Mouse (Mus musculus) ES-Bruce4 (cell line): ENCODE results near the gene Ube2d3. TPM values are rescaled to one million over a fixed set of nuclear protein-coding genes. Genes with fewer than 3 reads are reported as not detected.
A peak's percentile ranks its signal among the peaks of the same experiment; 100 is the strongest.

Source experiments
- H3K27ac ChIP-seq: 2 replicates; pipeline ENCODE4 v1.5.1; 2012; ENCODE audit warnings: low read length, inconsistent platforms; ENCODE audit not compliant: insufficient read depth
- H3K27me3 ChIP-seq: 2 replicates; pipeline ENCODE4 v1.6.1; 2012; ENCODE audit warnings: mild to moderate bottlenecking, low read length, inconsistent platforms; ENCODE audit not compliant: control insufficient read depth, poor library complexity, insufficient read depth, severe bottlenecking
- H3K36me3 ChIP-seq: 2 replicates; pipeline ENCODE4 v1.6.1; 2012; ENCODE audit warnings: inconsistent platforms, mild to moderate bottlenecking, low read length, moderate library complexity; ENCODE audit not compliant: control insufficient read depth, poor library complexity, insufficient read depth, severe bottlenecking
- H3K4me1 ChIP-seq: one replicate; pipeline ENCODE4 v1.8.1; 2011; ENCODE audit warnings: low read length; ENCODE audit not compliant: control insufficient read depth, insufficient read depth
- H3K4me3 ChIP-seq: 2 replicates; pipeline ENCODE4 v1.5.1; 2011; ENCODE audit warnings: low read depth, mild to moderate bottlenecking, low read length
- H3K9ac ChIP-seq: 2 replicates; pipeline ENCODE4 v1.6.1; 2012; ENCODE audit warnings: low read depth, mild to moderate bottlenecking, inconsistent platforms; ENCODE audit not compliant: poor library complexity, severe bottlenecking
- H3K9me3 ChIP-seq: replicated peaks from 2 replicates; pipeline ENCODE4 v1.6.1; 2012; ENCODE audit warnings: mild to moderate bottlenecking, low read length, inconsistent platforms; ENCODE audit not compliant: control insufficient read depth, poor library complexity, insufficient read depth, severe bottlenecking
- CTCF ChIP-seq: IDR thresholded peaks from one replicate; pipeline ENCODE4 v1.8.1; 2011; ENCODE audit warnings: low read depth, low read length
- EP300 ChIP-seq: IDR thresholded peaks from 2 replicates; pipeline ENCODE4 v1.6.1; 2011; ENCODE audit warnings: low read depth, low read length; ENCODE audit not compliant: insufficient read depth
- POLR2A ChIP-seq: IDR thresholded peaks from one replicate; pipeline ENCODE4 v1.8.1; 2011; ENCODE audit warnings: low read length; ENCODE audit not compliant: insufficient read depth
- polyA plus RNA-seq: library from polyadenylated mRNA; stranded (reverse); fragments of >200 nt; gene quantifications from 2 replicates; pipeline ENCODE4 v1.2.4, GENCODE M21; 2011; ENCODE audit warnings: low read depth; ENCODE audit not compliant: missing spikeins, insufficient read depth, insufficient read length

Ube2d3 gene
- polyA plus RNA-seq, 1 experiment = 516 TPM

DNA sequence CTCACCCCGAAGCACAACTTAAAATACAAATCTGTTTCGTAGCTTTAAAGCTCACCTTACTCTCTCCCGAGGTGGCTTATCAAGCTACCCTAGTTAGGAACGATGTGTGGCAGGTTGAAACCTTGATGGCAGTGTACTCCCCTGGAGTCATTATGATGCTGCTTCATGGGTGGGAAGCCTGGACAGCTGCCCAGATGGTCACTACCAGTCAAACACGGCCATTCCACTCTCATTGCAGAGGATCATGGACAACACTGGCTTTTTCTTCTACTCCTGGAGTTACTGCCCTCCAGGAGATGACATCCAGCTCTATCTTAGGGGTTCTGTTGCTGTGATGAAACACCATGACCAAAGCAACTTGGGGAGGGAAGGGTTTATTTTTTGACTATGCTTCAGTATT lies 65.2 kb downstream of the Ube2d3 start:
- no peaks in the 10 kb centered on the region for H3K4me1 ChIP-seq
- H3K9me3 ChIP-seq = no peaks in the 10 kb centered on the region
- no peaks in the 10 kb centered on the region for H3K36me3 ChIP-seq
- H3K27me3 ChIP-seq = no peaks in the 10 kb centered on the region
- H3K4me3 ChIP-seq = no peak overlapping the region
- H3K27ac ChIP-seq = no peak overlapping the region
- H3K9ac ChIP-seq = no peak overlapping the region
- no peak for TF ChIP-seq CTCF
- TF ChIP-seq POLR2A = no peak
- TF ChIP-seq EP300 = no peak

- no peak for TF ChIP-seq POLR2A
- TF ChIP-seq CTCF = peak; percentile 93
- peak overlapping the region; percentile 63 for H3K9ac ChIP-seq
- H3K27me3 ChIP-seq = no peaks in the 10 kb centered on the region
- H3K9me3 ChIP-seq = no peaks in the 10 kb centered on the region
- peak overlapping the region; percentile 49 for H3K4me3 ChIP-seq
- H3K27ac ChIP-seq = peak overlapping the region; percentile 94
- no peaks in the 10 kb centered on the region for H3K4me1 ChIP-seq
- H3K36me3 ChIP-seq = no peaks in the 10 kb centered on the region
Observed at GRCm38 (mm10) chr3:135505369-135505909, 67.5 kb downstream of the Ube2d3 start.

DNA sequence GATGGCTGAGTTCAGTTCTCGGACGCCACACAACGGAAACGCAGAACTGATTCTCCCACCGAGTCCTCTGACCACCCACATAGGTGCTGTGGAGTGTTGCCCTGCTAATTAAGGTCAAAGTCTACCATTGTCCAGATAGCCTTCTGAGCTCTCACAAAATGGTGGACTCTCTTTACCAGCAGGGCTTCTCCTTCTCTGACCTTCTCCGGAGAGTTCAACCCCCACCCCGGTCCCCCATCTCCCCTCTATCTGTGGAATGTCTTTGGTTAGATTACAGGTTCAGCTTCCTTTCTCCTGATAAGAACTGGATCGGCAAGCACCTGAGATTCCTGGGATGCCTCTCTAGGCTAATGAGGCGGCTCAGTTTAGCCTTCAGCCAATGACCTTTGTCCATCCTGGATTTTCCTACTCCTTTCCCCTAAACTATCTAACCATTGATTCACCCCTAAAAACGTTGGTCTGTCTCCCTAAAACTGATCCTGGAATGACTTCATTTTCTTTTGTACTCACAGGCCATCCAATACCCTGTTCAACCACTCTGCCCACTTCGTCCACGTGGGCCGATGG lies 68.0 kb downstream of the Ube2d3 start:
- Histone ChIP-seq H3K27me3 (no peaks in the 10 kb centered on the region), H3K36me3 (0 out of 2 replicates have a peak, but pooled peaks cover 2% of the 10 kb centered on the region), H3K4me1 (no peaks in the 10 kb centered on the region), H3K27ac (peak overlapping the region; percentile 94), H3K9me3 (no peaks in the 10 kb centered on the region), H3K4me3 (peak overlapping the region; percentile 49), H3K9ac (peak overlapping the region; percentile 63)
- TF ChIP-seq EP300 = no peak; the same call in 1 of the 2 replicates
- TF ChIP-seq CTCF = no peak
- TF ChIP-seq POLR2A = no peak

DNA sequence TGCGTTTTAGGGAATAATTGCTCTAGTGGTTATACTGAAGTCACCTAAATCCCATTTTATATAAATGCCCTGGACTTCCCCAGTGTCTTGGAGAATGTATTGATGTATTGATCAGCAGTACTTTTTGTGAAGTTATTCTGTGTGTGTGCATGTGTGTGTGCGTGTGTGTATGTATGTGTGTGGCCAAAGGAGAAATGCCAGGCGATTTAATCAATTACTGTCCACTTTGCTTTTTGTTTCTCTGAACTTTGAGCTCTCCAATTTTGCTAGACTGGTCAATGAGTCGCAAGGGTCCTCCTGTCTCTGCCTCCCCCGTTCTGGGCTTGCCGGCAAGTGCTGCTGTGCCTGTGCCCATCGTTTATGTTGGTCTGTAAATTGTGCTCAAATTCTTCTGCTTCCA lies 69.6 kb downstream of the Ube2d3 start:
- no peaks in the 10 kb centered on the region for H3K9me3 ChIP-seq
- H3K27ac ChIP-seq = peak overlapping the region; percentile 5
- no peaks in the 10 kb centered on the region for H3K27me3 ChIP-seq
- no peak overlapping the region for H3K4me3 ChIP-seq
- no peak overlapping the region for H3K9ac ChIP-seq
- TF ChIP-seq POLR2A (no peak), CTCF (no peak), EP300 (no peak)
- H3K36me3 ChIP-seq = 0 out of 2 replicates have a peak, but pooled peaks cover 2% of the 10 kb centered on the region
- H3K4me1 ChIP-seq = no peaks in the 10 kb centered on the region

- no peak overlapping the region for H3K9ac ChIP-seq
- peak overlapping the region; percentile 5 for H3K27ac ChIP-seq
- TF ChIP-seq POLR2A = no peak
- no peak for TF ChIP-seq EP300
- TF ChIP-seq CTCF = no peak
- H3K36me3 ChIP-seq = 0 out of 2 replicates have a peak, but pooled peaks cover 2% of the 10 kb centered on the region
- H3K4me3 ChIP-seq = no peak overlapping the region
- no peaks in the 10 kb centered on the region for H3K27me3 ChIP-seq
- no peaks in the 10 kb centered on the region for H3K9me3 ChIP-seq
- no peaks in the 10 kb centered on the region for H3K4me1 ChIP-seq
Observed at GRCm38 (mm10) chr3:135508191-135508590, 70.2 kb downstream of the Ube2d3 start.

DNA sequence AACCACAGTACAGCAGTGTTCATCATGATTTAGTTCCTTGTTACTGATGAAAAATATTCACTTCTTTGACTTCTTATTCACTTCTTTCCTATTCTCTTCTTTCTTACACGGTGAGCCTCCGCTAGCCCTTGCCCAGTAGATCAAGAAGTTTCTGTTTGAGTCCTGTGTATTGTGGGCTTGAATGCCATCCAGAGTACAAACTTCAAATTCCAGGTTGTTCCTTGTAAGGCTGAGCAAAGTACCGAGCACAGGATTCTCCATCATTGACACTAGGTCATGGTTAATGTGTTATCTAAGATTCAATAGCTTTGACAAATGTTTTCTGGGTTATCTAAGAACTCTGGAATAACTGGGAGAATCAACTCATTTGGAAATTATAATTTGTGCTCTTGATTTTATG lies 72.4 kb downstream of the Ube2d3 start:
- no peaks in the 10 kb centered on the region for H3K4me1 ChIP-seq
- H3K27ac ChIP-seq = no peak overlapping the region

More for the DNA sequence above, 72.4 kb downstream of the Ube2d3 start:
- Histone ChIP-seq H3K27me3 (no peaks in the 10 kb centered on the region), H3K9me3 (no peaks in the 10 kb centered on the region), H3K9ac (no peak overlapping the region), H3K36me3 (0 out of 2 replicates have a peak, but pooled peaks cover 2% of the 10 kb centered on the region), H3K4me3 (no peak overlapping the region)
- TF ChIP-seq POLR2A = no peak
- no peak for TF ChIP-seq CTCF
- no peak for TF ChIP-seq EP300
